Mouse (Mus musculus): ENCODE measurements around the gene Ppp1ca. TPM values are rescaled to one million over a fixed set of nuclear protein-coding genes. Genes with fewer than 3 reads are reported as not detected.

Ppp1ca gene
- polyA plus RNA-seq, 1 experiment from 2014 or later: 1,000 TPM

- WGBS: under 1% methylated on average over 49 of the region's 49 CpGs
- peak; percentile 79 for DNase-seq (ENCODE audit: low spot score)
- H3K4me1 ChIP-seq: peaks cover 75% of the 10 kb centered on the region
- H3K36me3 ChIP-seq (replicated peaks): no peaks in the 10 kb centered on the region
- H3K27me3 ChIP-seq (replicated peaks; ENCODE audit: low read depth, poor library complexity, severe bottlenecking): peaks cover 87% of the 10 kb centered on the region
- H3K27ac ChIP-seq (replicated peaks): peak within 1 kb of the TSS; percentile 91
- no peaks in the 10 kb centered on the region for H3K9me3 ChIP-seq
- peak within 1 kb of the TSS; percentile 69 for H3K4me3 ChIP-seq
These were observed 22.4 kb downstream of the Ppp1ca start, which contains the start of the genes Clcf1 and AC109138.7 for GRCm38 (mm10) chr19:4214071-4214770. Gene Clcf1 (plus strand): TSS chr19:4214238. Gene AC109138.7 (plus strand): TSS chr19:4214357.

- H3K4me3 ChIP-seq: peak overlapping the region; percentile 69
These were observed 23.0 kb downstream of the Ppp1ca start for GRCm38 (mm10) chr19:4214771-4215450.

GRCm38 (mm10) chr19:4215451-4215840 is 23.6 kb downstream of the Ppp1ca start:
- Histone ChIP-seq H3K9me3 (no peaks in the 10 kb centered on the region), H3K27me3 (replicated peaks; ENCODE audit: low read depth, poor library complexity, severe bottlenecking) (peaks cover 85% of the 10 kb centered on the region), H3K36me3 (replicated peaks) (no peaks in the 10 kb centered on the region), H3K27ac (replicated peaks) (peak overlapping the region; percentile 91), H3K4me3 (peak overlapping the region; percentile 69), H3K4me1 (peaks cover 87% of the 10 kb centered on the region)
- WGBS: 2% methylated on average over 21 of the region's 21 CpGs
- DNase-seq (ENCODE audit: low spot score): no peak

More at GRCm38 (mm10) chr19:4214771-4215450, 23.0 kb downstream of the Ppp1ca start:
- peaks cover 81% of the 10 kb centered on the region for H3K4me1 ChIP-seq
- peak; percentile 74 for DNase-seq (ENCODE audit: low spot score)
- peak overlapping the region; percentile 91 for H3K27ac ChIP-seq (replicated peaks)
- H3K27me3 ChIP-seq (replicated peaks; ENCODE audit: low read depth, poor library complexity, severe bottlenecking): peaks cover 85% of the 10 kb centered on the region
- H3K9me3 ChIP-seq: no peaks in the 10 kb centered on the region
- under 1% methylated on average over 76 of the region's 81 CpGs for WGBS
- H3K36me3 ChIP-seq (replicated peaks): no peaks in the 10 kb centered on the region

- Histone ChIP-seq H3K9me3 (no peaks in the 10 kb centered on the region), H3K4me3 (peak overlapping the region; percentile 69), H3K36me3 (replicated peaks) (no peaks in the 10 kb centered on the region), H3K27me3 (replicated peaks; ENCODE audit: low read depth, poor library complexity, severe bottlenecking) (peaks cover 86% of the 10 kb centered on the region), H3K4me1 (peaks cover 94% of the 10 kb centered on the region), H3K27ac (replicated peaks) (peak overlapping the region; percentile 77)
- DNase-seq (ENCODE audit: low spot score): peak; percentile 63
- WGBS: 16% methylated on average over 14 of the region's 14 CpGs
These were observed 24.3 kb downstream of the Ppp1ca start for GRCm38 (mm10) chr19:4216041-4216685.

- WGBS: 2% methylated on average over 5 of the region's 5 CpGs
- H3K27ac ChIP-seq (replicated peaks): peak overlapping the region; percentile 77
- peak; percentile 67 for DNase-seq (ENCODE audit: low spot score)
- peaks cover 95% of the 10 kb centered on the region for H3K4me1 ChIP-seq
- H3K4me3 ChIP-seq: peak overlapping the region; percentile 69
- H3K36me3 ChIP-seq (replicated peaks): peaks cover 7% of the 10 kb centered on the region; the same call in 1 of the 2 replicates
- H3K9me3 ChIP-seq: no peaks in the 10 kb centered on the region
- peaks cover 85% of the 10 kb centered on the region for H3K27me3 ChIP-seq (replicated peaks; ENCODE audit: low read depth, poor library complexity, severe bottlenecking)
These were observed 25.3 kb downstream of the Ppp1ca start for GRCm38 (mm10) chr19:4217140-4217539.

GRCm38 (mm10) chr19:4217855-4218254 is 26.0 kb downstream of the Ppp1ca start:
- WGBS: 43% methylated on average over 3 of the region's 3 CpGs
- DNase-seq (ENCODE audit: low spot score): no peak

GRCm38 (mm10) chr19:4218293-4218692 is 26.4 kb downstream of the Ppp1ca start:
- H3K27me3 ChIP-seq (replicated peaks; ENCODE audit: low read depth, poor library complexity, severe bottlenecking): peaks cover 79% of the 10 kb centered on the region
- H3K27ac ChIP-seq (replicated peaks): peak overlapping the region; percentile 77
- H3K36me3 ChIP-seq (replicated peaks): peaks cover 12% of the 10 kb centered on the region; the same call in 1 of the 2 replicates
- H3K9me3 ChIP-seq: no peaks in the 10 kb centered on the region
- WGBS: 78% methylated on average over 11 of the region's 11 CpGs
- H3K4me1 ChIP-seq: peaks cover 89% of the 10 kb centered on the region
- no peak for DNase-seq (ENCODE audit: low spot score)
- peak overlapping the region; percentile 18; the same call in 1 of the 2 replicates for H3K4me3 ChIP-seq

More at GRCm38 (mm10) chr19:4217855-4218254, 26.0 kb downstream of the Ppp1ca start:
- Histone ChIP-seq H3K36me3 (replicated peaks) (peaks cover 12% of the 10 kb centered on the region; the same call in 1 of the 2 replicates), H3K27me3 (replicated peaks; ENCODE audit: low read depth, poor library complexity, severe bottlenecking) (peaks cover 83% of the 10 kb centered on the region), H3K27ac (replicated peaks) (peak overlapping the region; percentile 77), H3K4me3 (peak overlapping the region; percentile 69; the same call in 1 of the 2 replicates), H3K9me3 (no peaks in the 10 kb centered on the region), H3K4me1 (peaks cover 93% of the 10 kb centered on the region)

- Histone ChIP-seq H3K9me3 (no peaks in the 10 kb centered on the region), H3K27ac (replicated peaks) (no peak overlapping the region), H3K36me3 (replicated peaks) (peaks cover 12% of the 10 kb centered on the region; the same call in 1 of the 2 replicates), H3K4me3 (no peak overlapping the region), H3K27me3 (replicated peaks; ENCODE audit: low read depth, poor library complexity, severe bottlenecking) (peaks cover 74% of the 10 kb centered on the region), H3K4me1 (peaks cover 84% of the 10 kb centered on the region)
- 84% methylated on average over 1 of the region's 1 CpGs for WGBS
- no peak for DNase-seq (ENCODE audit: low spot score)
These were observed 26.9 kb downstream of the Ppp1ca start for GRCm38 (mm10) chr19:4218784-4219183.

GRCm38 (mm10) chr19:4219943-4220342 is 28.1 kb downstream of the Ppp1ca start:
- Histone ChIP-seq H3K4me1 (peaks cover 73% of the 10 kb centered on the region), H3K9me3 (no peaks in the 10 kb centered on the region), H3K4me3 (no peak overlapping the region), H3K27me3 (replicated peaks; ENCODE audit: low read depth, poor library complexity, severe bottlenecking) (peaks cover 63% of the 10 kb centered on the region), H3K27ac (replicated peaks) (peak overlapping the region; percentile 61; the same call in 1 of the 2 replicates), H3K36me3 (replicated peaks) (peaks cover 12% of the 10 kb centered on the region; the same call in 1 of the 2 replicates)
- WGBS: 84% methylated on average over 6 of the region's 6 CpGs
- DNase-seq (ENCODE audit: low spot score): no peak

GRCm38 (mm10) chr19:4220416-4220815 is 28.6 kb downstream of the Ppp1ca start:
- H3K4me3 ChIP-seq: no peak overlapping the region
- peaks cover 58% of the 10 kb centered on the region for H3K27me3 ChIP-seq (replicated peaks; ENCODE audit: low read depth, poor library complexity, severe bottlenecking)
- peak overlapping the region; percentile 61; the same call in 1 of the 2 replicates for H3K27ac ChIP-seq (replicated peaks)
- peaks cover 12% of the 10 kb centered on the region; the same call in 1 of the 2 replicates for H3K36me3 ChIP-seq (replicated peaks)
- H3K4me1 ChIP-seq: peaks cover 68% of the 10 kb centered on the region
- H3K9me3 ChIP-seq: no peaks in the 10 kb centered on the region
- DNase-seq (ENCODE audit: low spot score): no peak
- WGBS: 72% methylated on average over 4 of the region's 4 CpGs

- H3K27ac ChIP-seq (replicated peaks): peak overlapping the region; percentile 61; the same call in 1 of the 2 replicates
- H3K27me3 ChIP-seq (replicated peaks; ENCODE audit: low read depth, poor library complexity, severe bottlenecking): peaks cover 51% of the 10 kb centered on the region
- no peak for DNase-seq (ENCODE audit: low spot score)
- 43% methylated on average over 14 of the region's 14 CpGs for WGBS
- no peak overlapping the region for H3K4me3 ChIP-seq
- no peaks in the 10 kb centered on the region for H3K9me3 ChIP-seq
- peaks cover 60% of the 10 kb centered on the region for H3K4me1 ChIP-seq
- peaks cover 12% of the 10 kb centered on the region; the same call in 1 of the 2 replicates for H3K36me3 ChIP-seq (replicated peaks)
These were observed 29.3 kb downstream of the Ppp1ca start for GRCm38 (mm10) chr19:4220957-4221743.

Data from embryonic facial prominence, embryonic 10.5 days (tissue).